Mouse (Mus musculus) CH12.LX (cell line): ENCODE results near the gene Cdcp1. TPM values are rescaled to one million over a fixed set of nuclear protein-coding genes. Genes with fewer than 3 reads are reported as not detected.
A peak's percentile ranks its signal among the peaks of the same experiment; 100 is the strongest.

ENCODE experiments used
- DNase-seq: peaks from one replicate; pipeline ENCODE4 v3.0.0-alpha.2; 2013; ENCODE audit errors: extremely low read depth
- H3K27ac ChIP-seq: 2 replicates; pipeline ENCODE4 v1.5.1; 2012; ENCODE audit warnings: low read depth, mild to moderate bottlenecking, control low read depth, moderate library complexity; ENCODE audit not compliant: insufficient read depth
- H3K27me3 ChIP-seq: replicated peaks from 2 replicates; pipeline ENCODE3; 2012; ENCODE audit warnings: inconsistent platforms
- H3K36me3 ChIP-seq, 2 experiments: replicated peaks in 1 of 2; 2 replicates each; pipeline versions ENCODE3 to v1.6.1; 2012; ENCODE audit warnings: inconsistent platforms in 1 of 2, low read length in 1 of 2, mild to moderate bottlenecking in 1 of 2, mixed read lengths in 1 of 2, moderate library complexity in 1 of 2; ENCODE audit not compliant: control insufficient read depth in 1 of 2, insufficient read depth in 1 of 2
- H3K4me1 ChIP-seq, 2 experiments: 2 replicates each; pipeline ENCODE4 v1.6.1; 2012; ENCODE audit warnings: inconsistent platforms in 1 of 2, moderate library complexity in 1 of 2; ENCODE audit not compliant: insufficient read depth in 2 of 2, control insufficient read depth in 1 of 2
- H3K4me2 ChIP-seq: 2 replicates; pipeline ENCODE4 v1.6.1; 2012; ENCODE audit warnings: low read depth, mild to moderate bottlenecking, control low read depth; ENCODE audit not compliant: poor library complexity, insufficient read depth, severe bottlenecking
- H3K4me3 ChIP-seq, 3 experiments: fragments of 150-350 bp in 1 of 3; sonication (generic) in 1 of 3; replicated peaks in 1 of 3; 2 replicates each; pipeline versions ENCODE3 to v1.5.1; 2011 to 2012; ENCODE audit warnings: low read depth in 2 of 3, low read length in 2 of 3, mild to moderate bottlenecking in 2 of 3, moderate library complexity in 2 of 3, control low read depth in 1 of 3, improper control_type of control experiment in 1 of 3, inconsistent platforms in 1 of 3, mixed read lengths in 1 of 3; ENCODE audit not compliant: poor library complexity in 1 of 3
- H3K79me2 ChIP-seq: replicated peaks from 2 replicates; pipeline ENCODE4 v1.6.1; 2012; ENCODE audit warnings: mild to moderate bottlenecking, moderate library complexity; ENCODE audit not compliant: control insufficient read depth, poor library complexity, insufficient read depth, severe bottlenecking; ENCODE audit errors: extremely low read depth
- H3K9ac ChIP-seq: 2 replicates; pipeline ENCODE4 v1.6.1; 2012; ENCODE audit warnings: low read depth, mild to moderate bottlenecking, control low read depth, moderate library complexity; ENCODE audit not compliant: insufficient read depth
- H3K9me3 ChIP-seq: replicated peaks from 2 replicates; pipeline ENCODE3; 2012; ENCODE audit warnings: low read length, inconsistent platforms, mixed read lengths
- BHLHE40 ChIP-seq: IDR thresholded peaks from 2 replicates; pipeline ENCODE4 v1.6.1; 2011; ENCODE audit warnings: mild to moderate bottlenecking, low read depth, low read length, improper control_type of control experiment
- CHD1 ChIP-seq: IDR thresholded peaks from 2 replicates; pipeline ENCODE4 v1.6.1; 2012; ENCODE audit warnings: low read depth, low read length, improper control_type of control experiment, inconsistent platforms
- CTCF ChIP-seq, 2 experiments: IDR thresholded peaks in 1 of 2; conservative IDR thresholded peaks in 1 of 2; 2 replicates each; pipeline ENCODE4 v1.5.1; 2011 to 2012; ENCODE audit warnings: low read depth in 2 of 2, low read length in 2 of 2, improper control_type of control experiment in 1 of 2, inconsistent platforms in 1 of 2, mild to moderate bottlenecking in 1 of 2, moderate library complexity in 1 of 2
- E2F4 ChIP-seq: IDR thresholded peaks from 2 replicates; pipeline ENCODE4 v1.6.1; 2011; ENCODE audit warnings: low read depth, low read length, improper control_type of control experiment; ENCODE audit not compliant: insufficient replicate concordance
- ELF1 ChIP-seq: IDR thresholded peaks from 2 replicates; pipeline ENCODE4 v1.6.1; 2014; ENCODE audit warnings: low read depth, mild to moderate bottlenecking, inconsistent platforms, low read length, improper control_type of control experiment
- ETS1 ChIP-seq: conservative IDR thresholded peaks from 2 replicates; pipeline ENCODE4 v1.6.1; 2012; ENCODE audit warnings: low read depth, mild to moderate bottlenecking, inconsistent platforms, low read length, improper control_type of control experiment, moderate library complexity
- GABPA ChIP-seq: IDR thresholded peaks from 2 replicates; pipeline ENCODE4 v1.6.1; 2012; ENCODE audit warnings: low read depth, low read length, improper control_type of control experiment, inconsistent platforms; ENCODE audit not compliant: insufficient replicate concordance
- MAFK ChIP-seq: IDR thresholded peaks from 2 replicates; pipeline ENCODE4 v1.6.1; 2011; ENCODE audit warnings: low read length, improper control_type of control experiment; ENCODE audit not compliant: insufficient replicate concordance
- MAZ ChIP-seq: IDR thresholded peaks from 2 replicates; pipeline ENCODE4 v1.6.1; 2012; ENCODE audit warnings: low read depth, mild to moderate bottlenecking, inconsistent platforms, low read length, improper control_type of control experiment, moderate library complexity
- MEF2A ChIP-seq: IDR thresholded peaks from 2 replicates; pipeline ENCODE4 v1.6.1; 2014; ENCODE audit warnings: low read depth, mild to moderate bottlenecking, inconsistent platforms, low read length, improper control_type of control experiment, borderline replicate concordance
- MYC ChIP-seq: IDR thresholded peaks from 2 replicates; pipeline ENCODE4 v1.6.1; 2011; ENCODE audit warnings: low read depth, mild to moderate bottlenecking, improper control_type of control experiment, low read length
- NELFE ChIP-seq: IDR thresholded peaks from 2 replicates; pipeline ENCODE4 v1.6.1; 2011; ENCODE audit warnings: low read depth, low read length, improper control_type of control experiment
- POLR2A ChIP-seq: IDR thresholded peaks from 2 replicates; pipeline ENCODE4 v1.6.1; 2011; ENCODE audit warnings: low read depth, mild to moderate bottlenecking, improper control_type of control experiment, low read length
- RAD21 ChIP-seq: IDR thresholded peaks from 2 replicates; pipeline ENCODE4 v1.6.1; 2011; ENCODE audit warnings: low read depth, mild to moderate bottlenecking, low read length, improper control_type of control experiment, moderate library complexity
- SIN3A ChIP-seq: IDR thresholded peaks from 2 replicates; pipeline ENCODE4 v1.6.1; 2012; ENCODE audit warnings: low read length, improper control_type of control experiment, inconsistent platforms
- SMC3 ChIP-seq: IDR thresholded peaks from 2 replicates; pipeline ENCODE4 v1.6.1; 2011; ENCODE audit warnings: low read depth, low read length, improper control_type of control experiment
- USF1 ChIP-seq: IDR thresholded peaks from 2 replicates; pipeline ENCODE4 v1.6.1; 2014; ENCODE audit warnings: low read depth, mild to moderate bottlenecking, inconsistent platforms, low read length, improper control_type of control experiment
- USF2 ChIP-seq: conservative IDR thresholded peaks from 2 replicates; pipeline ENCODE4 v1.6.1; 2011; ENCODE audit warnings: low read depth, low read length, improper control_type of control experiment
- ZKSCAN1 ChIP-seq: IDR thresholded peaks from 2 replicates; pipeline ENCODE4 v1.6.1; 2012; ENCODE audit warnings: low read depth, inconsistent platforms, low read length, improper control_type of control experiment, borderline replicate concordance
- ZMIZ1 ChIP-seq: IDR thresholded peaks from 2 replicates; pipeline ENCODE4 v1.6.1; 2012; ENCODE audit warnings: low read depth, mild to moderate bottlenecking, inconsistent platforms, low read length, improper control_type of control experiment
- dilution Hi-C: fragments of 300-500 bp; cut with MboI; formaldehyde crosslinking; loops from 2 replicates; pipeline ENCODE4 v1.14.3; 2020; ENCODE audit warnings: low sequenced_read_pairs; ENCODE audit not compliant: extremely low pct_unique_long_range_greater_than_20kb, extremely low pct_ligation_motif_present
- in situ Hi-C: fragments of 300-500 bp; cut with MboI; formaldehyde crosslinking; loops from 3 replicates; pipeline ENCODE4 v1.14.3; 2019; ENCODE audit warnings: low sequenced_read_pairs, low pct_ligation_motif_present, low pct_unique_long_range_greater_than_20kb, mixed read lengths
- polyA plus RNA-seq: library from polyadenylated mRNA; unstranded; fragments of >175 nt; gene quantifications from 2 replicates; pipeline ENCODE4 v1.2.1, GENCODE M21; 2012; ENCODE audit warnings: low read depth; ENCODE audit not compliant: insufficient read length
- total RNA-seq, 2 experiments: library from RNA; depleted of rRNA; stranded (reverse); fragments of 300-350 nt in 1 of 2; fragments of >200 nt in 1 of 2; gene quantifications; 2 replicates each; pipeline ENCODE4 v1.2.3; 2012 to 2014

Gene Cdcp1
- total and polyA plus RNA-seq, 3 experiments = 3.1 to 5.9 (median 3.6) TPM

DNA sequence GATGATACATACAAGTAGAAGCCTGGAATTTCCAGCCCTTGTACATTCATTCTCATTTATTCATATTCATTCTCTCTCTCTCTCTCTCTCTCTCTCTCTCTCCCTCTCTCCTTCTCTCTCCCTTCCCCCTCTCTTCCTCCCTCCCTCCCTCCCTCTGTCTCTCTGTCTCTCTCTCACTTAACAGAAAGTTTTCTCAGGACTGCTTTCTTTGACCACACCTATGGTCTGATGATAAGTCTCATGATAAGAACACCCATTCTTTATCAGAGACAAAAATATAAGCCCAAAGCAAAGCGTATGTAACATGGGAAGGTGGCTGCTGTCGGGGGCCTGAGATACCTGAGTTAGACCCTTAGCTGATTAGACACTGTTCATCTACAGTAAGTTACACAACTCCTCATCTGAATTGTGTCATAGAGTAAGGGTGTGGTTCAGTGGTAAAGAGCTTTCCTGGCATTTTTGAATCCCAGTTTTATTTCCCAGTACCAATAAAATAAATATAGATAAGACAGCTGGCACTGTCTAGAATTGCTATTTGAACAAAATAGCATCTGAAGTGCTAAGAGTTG is 91.3 kb downstream of the Cdcp1 start:
- in situ Hi-C loops = no loop called here
- Histone ChIP-seq H3K79me2 (peaks cover 4% of the 10 kb centered on the region; the same call in 1 of the 2 replicates), H3K4me2 (no peak overlapping the region), H3K9ac (no peak overlapping the region), H3K9me3 (no peaks in the 10 kb centered on the region), H3K27ac (no peak overlapping the region), H3K27me3 (no peaks in the 10 kb centered on the region), H3K4me3 (no peak overlapping the region), H3K36me3 (peaks cover 69 to 95% of the 10 kb centered on the region in 2 experiments), H3K4me1 (no peaks in the 10 kb centered on the region)
- no peak for DNase-seq
- dilution Hi-C loops = no loop called here
- no peak for TF ChIP-seq CHD1
- no peak for TF ChIP-seq RAD21
- no peak for TF ChIP-seq ETS1
- no peak for TF ChIP-seq MAFK
- TF ChIP-seq GABPA = no peak
- TF ChIP-seq MYC = no peak

- H3K27ac ChIP-seq = no peak overlapping the region
- dilution Hi-C loops (no loop called here), in situ Hi-C loops (no loop called here)
- H3K9ac ChIP-seq = no peak overlapping the region
- peaks cover 69 to 95% of the 10 kb centered on the region in 2 experiments for H3K36me3 ChIP-seq
- H3K4me3 ChIP-seq = no peak overlapping the region
- DNase-seq = peak; percentile 17
- no peaks in the 10 kb centered on the region for H3K9me3 ChIP-seq
- no peak for TF ChIP-seq USF1
- TF ChIP-seq USF2 = no peak
- no peak for TF ChIP-seq ZMIZ1
- TF ChIP-seq SIN3A = no peak
- no peak for TF ChIP-seq MAZ
- TF ChIP-seq MYC = no peak
- TF ChIP-seq CHD1 = no peak
- TF ChIP-seq RAD21 = peak; percentile 11
- no peak for TF ChIP-seq ETS1
- no peak for TF ChIP-seq MEF2A
- TF ChIP-seq ELF1 = no peak
- no peak for TF ChIP-seq E2F4
- TF ChIP-seq SMC3 = peak; percentile 48
- TF ChIP-seq ZKSCAN1 = no peak
- no peak for TF ChIP-seq NELFE
- TF ChIP-seq BHLHE40 = no peak
- TF ChIP-seq POLR2A = no peak
- TF ChIP-seq CTCF (conservative IDR thresholded peaks at IDR 0.05 in 1 of 2, IDR thresholded peaks at IDR 0.05 in 1 of 2; ENCODE audit: low read depth in 2 of 2, low read length in 2 of 2) = peak; percentile 69 to 80; a peak in 3 of 4 replicates
- no peaks in the 10 kb centered on the region for H3K27me3 ChIP-seq
- no peak overlapping the region for H3K4me2 ChIP-seq
- peaks cover 4% of the 10 kb centered on the region; the same call in 1 of the 2 replicates for H3K79me2 ChIP-seq
- no peaks in the 10 kb centered on the region for H3K4me1 ChIP-seq
Measured at GRCm38 (mm10) chr9:123123571-123124412, 92.0 kb downstream of the Cdcp1 start.
